Mouse (Mus musculus) skeletal muscle tissue, postnatal 0 days (tissue): ENCODE data around the gene Musk. TPM values are rescaled to one million over a fixed set of nuclear protein-coding genes. Genes with fewer than 3 reads are reported as not detected.

Experiments used
- polyA plus RNA-seq: library from polyadenylated mRNA; unstranded; fragments of >200 nt; fragmentation: Nextera tagmentation; extraction: Ambion mirVana; gene quantifications from 2 replicates; pipeline ENCODE4 v1.2.1, GENCODE M21; 2015

Musk gene
- polyA plus RNA-seq, result 20.4 and 25.7 TPM in 2 replicates

DNA sequence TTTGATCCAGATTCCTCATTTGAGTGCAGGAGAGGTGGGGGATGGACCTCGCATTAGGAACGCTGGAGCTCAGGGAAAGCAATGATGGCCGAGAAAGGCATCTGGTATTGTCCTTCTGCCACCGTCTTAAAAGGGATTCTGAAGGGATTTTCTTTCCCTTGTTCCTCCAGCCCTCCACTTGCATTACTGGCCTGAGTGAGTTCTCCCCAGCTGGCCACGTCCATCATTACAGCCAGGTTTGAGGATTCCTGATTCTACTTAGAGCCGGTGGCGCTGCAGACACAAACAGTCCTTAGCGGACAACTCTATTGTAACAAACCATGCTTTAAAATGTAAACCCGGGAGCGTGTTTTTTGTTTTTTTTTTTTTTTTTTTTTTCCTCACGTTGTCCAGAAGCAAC lies at the start of gene Musk:
Gene Musk (plus strand): TSS at position 274 of the 400 bp plus-strand sequence.

Other genes with a start within 250 kb of the Musk start
- 2.6 and 2.9 TPM in 2 replicates for gene Svep1, start 79.1 kb upstream of the Musk start, polyA plus RNA-seq